Mouse (Mus musculus) heart, postnatal 0 days (tissue): ENCODE results near the gene N4bp3. TPM values are rescaled to one million over a fixed set of nuclear protein-coding genes. Genes with fewer than 3 reads are reported as not detected.

ENCODE experiments used
- ATAC-seq: fragments of 200-750 bp; cut with Nextera tagmentation; 2 replicates; pipeline ENCODE4 v1.8.0; 2017; ENCODE audit warnings: low read depth, moderate number of reproducible peaks, moderate library complexity; ENCODE audit not compliant: insufficient read depth
- DNase-seq: peaks from one replicate; pipeline ENCODE4 v3.0.0-alpha.2; 2016; ENCODE audit warnings: low spot score
- H3K27ac ChIP-seq: fragments of 300-500 bp; sonication (generic); 2 replicates; pipeline ENCODE4 v1.5.1; 2014; ENCODE audit warnings: low read depth, mild to moderate bottlenecking
- H3K27me3 ChIP-seq: fragments of 300-500 bp; sonication (generic); 2 replicates; pipeline ENCODE4 v1.6.1; 2014; ENCODE audit warnings: low read length, mixed read lengths; ENCODE audit not compliant: control insufficient read depth, insufficient read depth
- H3K36me3 ChIP-seq: fragments of 300-500 bp; sonication (generic); replicated peaks from 2 replicates; pipeline ENCODE4 v1.6.1; 2014; ENCODE audit warnings: low read length, mixed read lengths; ENCODE audit not compliant: control insufficient read depth, insufficient read depth
- H3K4me1 ChIP-seq: fragments of 300-500 bp; sonication (generic); 2 replicates; pipeline ENCODE4 v1.6.1; 2014; ENCODE audit warnings: antibody characterized with exemption; ENCODE audit not compliant: control insufficient read depth, insufficient read depth
- H3K4me2 ChIP-seq: fragments of 300-500 bp; sonication (generic); 2 replicates; pipeline ENCODE4 v1.6.1; 2014; ENCODE audit warnings: low read depth, mild to moderate bottlenecking, low read length, moderate library complexity
- H3K4me3 ChIP-seq: fragments of 300-500 bp; sonication (generic); 2 replicates; pipeline ENCODE4 v1.5.1; 2014; ENCODE audit warnings: low read depth, low read length
- H3K9ac ChIP-seq: fragments of 300-500 bp; sonication (generic); replicated peaks from 2 replicates; pipeline ENCODE4 v1.6.1; 2014; ENCODE audit warnings: low read depth, low read length, mixed read lengths
- H3K9me3 ChIP-seq: fragments of 300-500 bp; sonication (generic); replicated peaks from 2 replicates; pipeline ENCODE4 v1.6.1; 2016; ENCODE audit warnings: low read length; ENCODE audit not compliant: control insufficient read depth
- CTCF ChIP-seq: IDR thresholded peaks from 2 replicates; pipeline ENCODE4 v1.5.1; 2016; ENCODE audit warnings: antibody characterized with exemption, control low read depth, low read depth
- EP300 ChIP-seq: IDR thresholded peaks from 2 replicates; pipeline ENCODE4 v1.6.1; 2016; ENCODE audit warnings: antibody characterized with exemption, low read depth
- WGBS: fragments of 180-500 bp; shearing (Covaris S2); extraction: QIAGEN DNeasy Blood & Tissue Kit; methylation state at CpG from one replicate; pipeline ENCODE4 v1.1.7; 2014; 5-methylcytosine and 5-hydroxymethylcytosine counted together
- polyA plus RNA-seq: library from polyadenylated mRNA; unstranded; fragments of >200 nt; fragmentation: Nextera tagmentation; extraction: Ambion mirVana; gene quantifications from 2 replicates; pipeline ENCODE4 v1.2.1, GENCODE M21; 2015
- total RNA-seq: library from RNA; depleted of rRNA; stranded (reverse); fragments of >200 nt; gene quantifications from 2 replicates; pipeline ENCODE4 v1.2.3, GENCODE M21; 2014; ENCODE audit warnings: low replicate concordance; rRNA removed

The N4bp3 gene
- total and polyA plus RNA-seq, 2 experiments from 2014 or later: 20.2 to 34.8 TPM

DNA sequence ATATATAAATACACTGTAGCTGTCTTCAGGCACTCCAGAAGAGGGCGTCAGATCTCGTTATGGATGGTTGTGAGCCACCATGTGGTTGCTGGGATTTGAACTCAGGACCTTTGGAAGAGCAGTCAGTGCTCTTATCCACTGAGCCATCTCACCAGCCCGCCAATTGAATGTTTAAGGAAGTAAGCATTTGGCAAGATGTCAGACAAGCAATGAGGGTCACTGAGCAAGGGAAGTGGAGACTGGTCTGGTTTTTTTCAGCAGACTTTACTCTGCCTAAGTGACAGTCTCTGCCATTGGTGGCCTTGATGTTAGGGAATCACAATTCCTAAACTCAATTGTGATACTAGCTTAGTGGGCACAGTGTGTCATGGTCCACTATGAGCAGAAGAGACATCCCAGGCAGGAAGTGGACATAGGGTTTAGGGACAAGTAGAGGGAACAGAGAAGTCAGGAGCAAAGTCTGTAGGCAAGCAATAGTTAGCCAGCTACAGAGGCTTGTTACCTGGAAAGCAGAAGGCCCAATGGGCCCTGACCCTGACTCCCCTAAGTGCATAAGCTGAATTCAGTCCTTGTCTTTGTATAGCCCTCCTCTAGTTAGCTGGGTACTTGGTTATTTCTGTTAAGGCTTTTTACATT lies 55.8 kb downstream of the N4bp3 start:
- peaks cover 98% of the 10 kb centered on the region for H3K36me3 ChIP-seq
- DNase-seq (no peak), ATAC-seq (0 out of 2 replicates have a peak, but pooled peaks have one; percentile 22)
- no peaks in the 10 kb centered on the region for H3K27me3 ChIP-seq
- no peak for TF ChIP-seq EP300
- TF ChIP-seq CTCF: no peak
- H3K4me2 ChIP-seq: no peak overlapping the region
- H3K9me3 ChIP-seq: no peaks in the 10 kb centered on the region
- 64% methylated on average over 3 of the region's 3 CpGs for WGBS
- no peak overlapping the region for H3K27ac ChIP-seq
- no peak overlapping the region for H3K4me3 ChIP-seq
- no peaks in the 10 kb centered on the region for H3K4me1 ChIP-seq
- H3K9ac ChIP-seq: no peak overlapping the region

DNA sequence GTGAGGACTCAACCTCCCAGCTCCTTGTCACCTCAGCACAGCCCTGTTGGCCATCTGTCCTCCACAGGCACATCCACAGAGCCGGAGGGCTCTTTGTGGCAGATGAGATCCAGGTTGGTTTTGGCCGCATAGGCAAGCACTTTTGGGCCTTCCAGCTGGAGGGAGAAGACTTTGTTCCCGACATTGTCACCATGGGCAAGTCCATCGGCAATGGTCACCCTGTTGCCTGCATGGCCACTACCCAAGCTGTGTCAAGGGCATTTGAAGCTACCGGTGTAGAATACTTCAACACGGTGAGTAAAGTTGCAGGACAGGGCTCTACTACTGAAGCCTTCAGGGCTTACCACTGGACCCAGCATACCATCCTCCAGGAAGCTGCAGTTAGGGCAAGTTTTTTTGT lies 56.8 kb downstream of the N4bp3 start:
- Histone ChIP-seq H3K4me2 (no peak overlapping the region), H3K27me3 (no peaks in the 10 kb centered on the region), H3K27ac (no peak overlapping the region), H3K4me1 (no peaks in the 10 kb centered on the region), H3K9ac (no peak overlapping the region), H3K4me3 (no peak overlapping the region), H3K9me3 (no peaks in the 10 kb centered on the region), H3K36me3 (peaks cover 98% of the 10 kb centered on the region)
- DNase-seq: no peak
- TF ChIP-seq EP300 (no peak), CTCF (no peak)
- 89% methylated on average over 6 of the region's 6 CpGs for WGBS
- no peak for ATAC-seq

DNA sequence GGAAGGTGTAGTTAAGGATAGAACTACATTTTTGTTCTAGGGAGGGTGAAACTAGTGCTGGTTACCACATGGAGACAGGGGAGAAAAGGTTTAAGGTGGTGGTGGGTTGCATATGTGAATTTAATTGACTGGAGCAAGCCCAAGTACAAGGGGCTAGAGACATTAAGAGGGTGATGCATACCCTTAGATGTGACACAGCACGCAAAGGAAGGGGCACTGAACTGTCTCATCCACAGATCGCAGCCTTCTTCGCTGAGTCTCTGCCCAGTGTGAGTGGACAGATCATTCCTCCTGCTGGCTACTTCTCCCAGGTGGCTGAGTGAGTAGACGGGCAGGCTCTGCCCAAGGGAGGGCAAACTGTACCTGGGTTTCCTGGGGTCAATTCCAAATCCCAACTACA lies 57.3 kb downstream of the N4bp3 start:
- Histone ChIP-seq H3K4me2 (no peak overlapping the region), H3K4me1 (no peaks in the 10 kb centered on the region), H3K27ac (no peak overlapping the region), H3K9ac (no peak overlapping the region), H3K27me3 (no peaks in the 10 kb centered on the region), H3K4me3 (no peak overlapping the region), H3K9me3 (no peaks in the 10 kb centered on the region), H3K36me3 (peaks cover 98% of the 10 kb centered on the region)
- 99% methylated on average over 4 of the region's 4 CpGs for WGBS
- DNase-seq (no peak), ATAC-seq (no peak)
- TF ChIP-seq CTCF (no peak), EP300 (no peak)

Other genes starting within 250 kb of the N4bp3 start
- 14.5 and 35.2 TPM in 2 replicates for gene Phykpl, start 66.1 kb downstream of the N4bp3 start, total RNA-seq
- 12.7 and 13.9 TPM in 2 replicates for gene Phykpl, start 66.1 kb downstream of the N4bp3 start, polyA plus RNA-seq
- 136 and 225 TPM in 2 replicates for gene Hnrnpab, start 44.0 kb downstream of the N4bp3 start, total RNA-seq
- 156 and 159 TPM in 2 replicates for gene Hnrnpab, start 44.0 kb downstream of the N4bp3 start, polyA plus RNA-seq
- 34.1 and 58.2 TPM in 2 replicates for gene Nhp2, start 31.1 kb downstream of the N4bp3 start, total RNA-seq
- 59.7 and 61.4 TPM in 2 replicates for gene Nhp2, start 31.1 kb downstream of the N4bp3 start, polyA plus RNA-seq
- gene Rmnd5b, start 14.9 kb downstream of the N4bp3 start, total RNA-seq: 38.6 and 54.3 TPM in 2 replicates
- gene Rmnd5b, start 14.9 kb downstream of the N4bp3 start, polyA plus RNA-seq: 25.8 and 30.0 TPM in 2 replicates
- gene D930048N14Rik, start 112 bp upstream of the N4bp3 start, total RNA-seq: 0.08 and 0.58 TPM in 2 replicates
- gene D930048N14Rik, start 112 bp upstream of the N4bp3 start, polyA plus RNA-seq: 0.74 and 0.78 TPM in 2 replicates
- gene 0610009B22Rik, start 38.0 kb upstream of the N4bp3 start, total RNA-seq: 28.4 and 45.5 TPM in 2 replicates
- 93.0 and 106 TPM in 2 replicates for gene 0610009B22Rik, start 38.0 kb upstream of the N4bp3 start, polyA plus RNA-seq
- gene Sec24a, start 112.8 kb upstream of the N4bp3 start, total RNA-seq: 8.3 and 11.8 TPM in 2 replicates
- gene Sec24a, start 112.8 kb upstream of the N4bp3 start, polyA plus RNA-seq: 6.2 and 7.3 TPM in 2 replicates
- 124 and 134 TPM in 2 replicates for gene Sar1b, start 112.8 kb upstream of the N4bp3 start, total RNA-seq
- 194 and 196 TPM in 2 replicates for gene Sar1b, start 112.8 kb upstream of the N4bp3 start, polyA plus RNA-seq
- 1.9 and 2.3 TPM in 2 replicates for gene Jade2, start 206.8 kb upstream of the N4bp3 start, total RNA-seq
- gene Jade2, start 206.8 kb upstream of the N4bp3 start, polyA plus RNA-seq: 0.60 and 0.72 TPM in 2 replicates